Mouse (Mus musculus): Measurements from ENCODE around the gene Abtb2. TPM values are rescaled to one million over a fixed set of nuclear protein-coding genes. Genes with fewer than 3 reads are reported as not detected.

Gene Abtb2
- polyA plus RNA-seq, 1 experiment from 2014 or later = 5.6 TPM

DNA sequence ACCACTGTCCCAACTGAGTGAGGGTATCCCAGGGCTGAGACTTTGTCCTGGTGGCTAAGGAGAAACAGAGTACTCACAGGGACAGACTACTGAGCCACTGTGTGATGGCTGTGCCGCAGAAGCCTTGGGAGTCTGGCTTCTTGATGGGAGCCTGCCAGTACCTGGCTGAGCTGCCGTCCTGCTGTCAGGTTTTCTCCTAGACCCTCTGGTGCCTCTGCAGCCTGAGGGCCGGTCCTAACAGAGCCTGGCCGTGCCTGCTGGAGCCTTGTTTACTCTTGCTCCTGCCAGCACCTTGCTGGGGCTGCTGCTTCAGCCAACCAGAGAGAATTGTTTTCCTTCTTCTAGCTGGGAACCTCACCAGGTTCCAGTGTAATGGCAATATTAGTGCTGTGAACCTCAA is 148.3 kb downstream of the Abtb2 start:
- Histone ChIP-seq H3K9me3 (replicated peaks; ENCODE audit: low read length) (no peaks in the 10 kb centered on the region), H3K36me3 (ENCODE audit: insufficient read depth, low read length) (peaks cover 12% of the 10 kb centered on the region), H3K4me2 (ENCODE audit: low read length) (no peak overlapping the region), H3K27ac (no peak overlapping the region), H3K4me3 (replicated peaks; ENCODE audit: low read depth, low read length) (no peak overlapping the region), H3K27me3 (ENCODE audit: insufficient read depth, low read length) (no peaks in the 10 kb centered on the region), H3K9ac (ENCODE audit: low read depth, low read length) (no peak overlapping the region), H3K4me1 (replicated peaks; ENCODE audit: insufficient read depth, low read length) (no peaks in the 10 kb centered on the region)
- no peak for TF ChIP-seq CTCF (IDR thresholded peaks at IDR 0.05; ENCODE audit: low read depth)
- 66% methylated on average over 4 of the region's 4 CpGs for WGBS
- no peak for ATAC-seq (replicated peaks; ENCODE audit: low FRiP score, low read depth)
- DNase-seq (ENCODE audit: low spot score) = no peak

- peak; percentile 89 for DNase-seq (ENCODE audit: low spot score)
- Histone ChIP-seq H3K9me3 (replicated peaks; ENCODE audit: low read length) (no peaks in the 10 kb centered on the region), H3K27ac (no peak overlapping the region), H3K36me3 (ENCODE audit: insufficient read depth, low read length) (0 out of 2 replicates have a peak, but pooled peaks cover 26% of the 10 kb centered on the region), H3K9ac (ENCODE audit: low read depth, low read length) (no peak overlapping the region), H3K27me3 (ENCODE audit: insufficient read depth, low read length) (no peaks in the 10 kb centered on the region), H3K4me2 (ENCODE audit: low read length) (no peak overlapping the region), H3K4me3 (replicated peaks; ENCODE audit: low read depth, low read length) (no peak overlapping the region), H3K4me1 (replicated peaks; ENCODE audit: insufficient read depth, low read length) (no peaks in the 10 kb centered on the region)
- peak; percentile 63 for ATAC-seq (replicated peaks; ENCODE audit: low FRiP score, low read depth)
- TF ChIP-seq CTCF (IDR thresholded peaks at IDR 0.05; ENCODE audit: low read depth) = peak; percentile 88
- WGBS = 68% methylated on average over 8 of the region's 8 CpGs
These were observed 152.6 kb downstream of the Abtb2 start for GRCm38 (mm10) chr2:103718594-103719291.

DNA sequence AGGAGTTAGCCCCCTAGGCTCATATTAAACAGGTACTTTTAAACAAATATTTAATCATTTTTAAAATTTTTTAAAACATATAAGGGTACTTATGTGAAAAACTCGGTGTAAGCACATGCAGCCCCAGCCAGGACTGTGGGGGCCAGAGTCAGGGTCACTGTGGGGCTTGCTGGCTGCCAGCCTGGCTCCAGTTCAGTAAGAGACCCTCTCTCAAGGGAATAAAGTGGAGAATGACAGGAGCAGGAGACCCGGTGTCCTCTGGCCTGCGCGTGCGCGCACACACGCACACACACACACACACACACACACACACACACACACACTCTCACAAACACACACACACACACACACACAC is 153.2 kb downstream of the Abtb2 start:
- 93% methylated on average over 7 of the region's 7 CpGs for WGBS
- H3K4me3 ChIP-seq (replicated peaks; ENCODE audit: low read depth, low read length) = no peak overlapping the region
- H3K9ac ChIP-seq (ENCODE audit: low read depth, low read length) = no peak overlapping the region
- DNase-seq (ENCODE audit: low spot score) (no peak), ATAC-seq (replicated peaks; ENCODE audit: low FRiP score, low read depth) (no peak)
- H3K4me2 ChIP-seq (ENCODE audit: low read length) = no peak overlapping the region
- H3K4me1 ChIP-seq (replicated peaks; ENCODE audit: insufficient read depth, low read length) = no peaks in the 10 kb centered on the region
- H3K9me3 ChIP-seq (replicated peaks; ENCODE audit: low read length) = no peaks in the 10 kb centered on the region
- H3K36me3 ChIP-seq (ENCODE audit: insufficient read depth, low read length) = 0 out of 2 replicates have a peak, but pooled peaks cover 27% of the 10 kb centered on the region
- no peak for TF ChIP-seq CTCF (IDR thresholded peaks at IDR 0.05; ENCODE audit: low read depth)
- H3K27me3 ChIP-seq (ENCODE audit: insufficient read depth, low read length) = no peaks in the 10 kb centered on the region
- H3K27ac ChIP-seq = no peak overlapping the region

DNA sequence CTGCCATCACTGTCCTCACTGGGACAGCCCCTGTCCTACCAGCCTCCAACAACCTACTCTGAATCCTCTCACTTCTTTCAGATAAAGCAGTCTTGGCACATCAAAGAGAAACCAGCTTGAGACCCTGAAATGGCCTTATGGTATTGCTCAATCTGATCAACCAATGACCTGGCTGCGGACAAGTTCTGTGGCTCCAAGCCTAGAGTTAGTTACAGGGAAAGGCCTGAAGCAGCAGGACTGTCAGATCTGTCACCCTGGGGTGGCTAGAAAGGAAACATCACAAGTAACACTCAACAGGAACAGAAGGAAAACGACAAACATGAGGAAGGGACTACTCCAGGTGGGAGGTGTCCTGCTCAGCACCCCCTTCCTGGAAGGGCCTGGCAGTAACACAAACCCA is 158.4 kb downstream of the Abtb2 start:
- Histone ChIP-seq H3K36me3 (ENCODE audit: insufficient read depth, low read length) (peaks cover 65% of the 10 kb centered on the region; the same call in 1 of the 2 replicates), H3K4me2 (ENCODE audit: low read length) (no peak overlapping the region), H3K4me3 (replicated peaks; ENCODE audit: low read depth, low read length) (no peak overlapping the region), H3K27me3 (ENCODE audit: insufficient read depth, low read length) (no peaks in the 10 kb centered on the region), H3K27ac (no peak overlapping the region), H3K9ac (ENCODE audit: low read depth, low read length) (no peak overlapping the region), H3K9me3 (replicated peaks; ENCODE audit: low read length) (no peaks in the 10 kb centered on the region), H3K4me1 (replicated peaks; ENCODE audit: insufficient read depth, low read length) (no peaks in the 10 kb centered on the region)
- DNase-seq (ENCODE audit: low spot score) = no peak
- TF ChIP-seq CTCF (IDR thresholded peaks at IDR 0.05; ENCODE audit: low read depth) = no peak
- no peak for ATAC-seq (replicated peaks; ENCODE audit: low FRiP score, low read depth)
- 79% methylated on average over 2 of the region's 2 CpGs for WGBS

DNA sequence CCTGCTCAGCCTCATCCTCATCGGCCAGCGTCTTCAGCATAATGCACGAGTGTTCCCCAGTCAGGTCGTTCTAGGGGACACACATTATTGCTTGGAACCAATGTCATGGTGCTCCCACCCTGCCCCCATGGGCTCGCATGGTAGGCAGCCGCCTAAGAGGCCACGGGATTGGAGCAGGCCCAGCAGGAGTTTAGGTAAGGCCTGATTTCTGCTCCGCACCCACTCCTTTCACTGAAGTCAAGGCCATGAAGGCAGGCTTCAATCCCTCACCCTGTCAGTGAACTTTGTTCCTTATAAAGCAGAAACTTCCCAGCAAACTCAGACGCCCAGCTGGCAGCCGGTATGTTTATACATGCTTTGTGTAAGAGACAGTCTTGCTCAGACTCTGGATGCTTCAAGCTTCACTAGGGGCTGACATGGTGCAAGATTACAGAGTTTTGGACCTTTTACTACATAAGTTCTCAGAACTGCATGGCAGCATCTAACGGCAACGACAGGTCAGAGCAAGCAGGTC is 162.0 kb downstream of the Abtb2 start:
- H3K9ac ChIP-seq (ENCODE audit: low read depth, low read length) = no peak overlapping the region
- no peak for TF ChIP-seq CTCF (IDR thresholded peaks at IDR 0.05; ENCODE audit: low read depth)
- no peaks in the 10 kb centered on the region for H3K9me3 ChIP-seq (replicated peaks; ENCODE audit: low read length)
- DNase-seq (ENCODE audit: low spot score) = no peak
- H3K4me3 ChIP-seq (replicated peaks; ENCODE audit: low read depth, low read length) = no peak overlapping the region
- no peak overlapping the region for H3K27ac ChIP-seq
- H3K36me3 ChIP-seq (ENCODE audit: insufficient read depth, low read length) = peaks cover 62% of the 10 kb centered on the region
- H3K4me2 ChIP-seq (ENCODE audit: low read length) = no peak overlapping the region
- H3K27me3 ChIP-seq (ENCODE audit: insufficient read depth, low read length) = no peaks in the 10 kb centered on the region
- 81% methylated on average over 12 of the region's 12 CpGs for WGBS
- ATAC-seq (replicated peaks; ENCODE audit: low FRiP score, low read depth) = no peak
- H3K4me1 ChIP-seq (replicated peaks; ENCODE audit: insufficient read depth, low read length) = no peaks in the 10 kb centered on the region

DNA sequence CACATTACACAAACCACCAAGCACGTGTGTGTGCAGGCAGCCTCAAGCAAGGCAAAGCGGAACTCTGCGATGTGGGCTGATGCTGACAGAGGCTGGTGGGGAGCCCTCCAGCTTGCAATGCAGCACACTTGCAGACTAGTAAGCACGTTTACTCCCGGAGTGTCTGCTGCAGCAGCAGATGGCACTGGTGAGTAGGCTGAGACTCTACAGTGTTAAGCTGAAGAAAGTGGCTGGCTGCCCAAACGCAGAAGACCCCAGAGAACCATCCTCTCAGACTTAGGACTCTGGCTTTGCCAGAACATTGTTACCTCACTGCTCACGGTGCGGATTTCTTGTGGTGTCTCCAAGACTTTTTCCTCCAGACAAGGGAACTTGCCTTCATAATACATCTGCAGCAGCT is 164.9 kb downstream of the Abtb2 start:
- Histone ChIP-seq H3K4me2 (ENCODE audit: low read length) (no peak overlapping the region), H3K9me3 (replicated peaks; ENCODE audit: low read length) (no peaks in the 10 kb centered on the region), H3K4me3 (replicated peaks; ENCODE audit: low read depth, low read length) (no peak overlapping the region), H3K4me1 (replicated peaks; ENCODE audit: insufficient read depth, low read length) (no peaks in the 10 kb centered on the region), H3K9ac (ENCODE audit: low read depth, low read length) (no peak overlapping the region), H3K36me3 (ENCODE audit: insufficient read depth, low read length) (peaks cover 72% of the 10 kb centered on the region), H3K27me3 (ENCODE audit: insufficient read depth, low read length) (no peaks in the 10 kb centered on the region), H3K27ac (no peak overlapping the region)
- DNase-seq (ENCODE audit: low spot score) = no peak
- peak; percentile 3; the same call in 1 of the 2 replicates for TF ChIP-seq CTCF (IDR thresholded peaks at IDR 0.05; ENCODE audit: low read depth)
- 82% methylated on average over 8 of the region's 8 CpGs for WGBS
- ATAC-seq (replicated peaks; ENCODE audit: low FRiP score, low read depth) = no peak

Measured in kidney, postnatal 0 days (tissue).